Comparison of ENCODE assay signal across 8 mouse cellular contexts in the genomic region with DNA sequence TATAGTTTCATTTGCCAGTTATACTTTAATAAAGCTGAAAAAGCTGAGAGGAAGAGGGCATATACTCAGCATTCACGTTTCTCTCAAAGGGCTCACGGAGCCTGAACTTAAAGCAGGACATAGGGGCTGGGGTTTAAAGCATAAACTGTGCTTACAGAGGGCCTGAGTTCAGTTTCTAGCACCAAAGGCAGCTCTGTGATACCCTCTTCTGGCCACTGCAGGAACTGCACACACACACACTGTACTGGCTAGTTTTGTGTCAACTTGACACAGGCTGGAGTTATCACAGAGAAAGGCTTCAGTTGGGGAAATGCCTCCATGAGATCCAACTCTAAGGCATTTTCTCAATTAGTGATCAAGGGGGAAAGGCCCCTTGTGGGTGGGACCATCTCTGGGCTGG.
A peak's percentile ranks its signal among the peaks of the same experiment; 100 is the strongest.
DNase-seq lines count a peak whose midpoint lies in the region; ATAC-seq and TF ChIP-seq lines count a peak whose summit lies in the region.
"Not testable (repeated sequence)": the region's sequence is repeated elsewhere in the genome, so short reads cannot be mapped to it uniquely, and the experiment has no call there.

No protein-coding gene starts in this region.

- H3K9me3 ChIP-seq in heart, postnatal 0 days (replicated peaks; ENCODE audit: control insufficient read depth, low read length); liver, embryonic 14.5 days (ENCODE audit: control insufficient read depth, low read length); midbrain, postnatal 0 days (ENCODE audit: low read length): not testable (repeated sequence)

- ATAC-seq in Patski; heart, postnatal 0 days (ENCODE audit: insufficient read depth, low read depth); liver, embryonic 14.5 days (ENCODE audit: insufficient read depth); midbrain, postnatal 0 days (ENCODE audit: low FRiP score): not testable (repeated sequence)

- not testable (repeated sequence) for H3K36me3 ChIP-seq in heart, postnatal 0 days (replicated peaks; ENCODE audit: control insufficient read depth, insufficient read depth, low read length); liver, embryonic 14.5 days (replicated peaks; ENCODE audit: control insufficient read depth, insufficient read depth, low read depth); midbrain, postnatal 0 days (ENCODE audit: insufficient read depth, low read length)

- POLR2A ChIA-PET in Patski (lab: Charles Lee), result not testable (repeated sequence)

- in situ Hi-C loops in Patski (cut with MboI; ENCODE audit: low pct_unique_long_range_greater_than_20kb), result not testable (repeated sequence)

- H3K4me3 ChIP-seq in cerebellum, adult 2 months (replicated peaks; ENCODE audit: insufficient read depth, low read depth, low read length); heart, postnatal 0 days (ENCODE audit: low read depth, low read length); liver, embryonic 14.5 days (ENCODE audit: insufficient read depth in 1 of 2, low read depth in 2 of 2, low read length in 2 of 2); midbrain, postnatal 0 days (ENCODE audit: low read depth, low read length): not testable (repeated sequence)

- CTCF ChIA-PET in Patski (lab: Charles Lee), result interaction anchor here (1.3 kb wide), 1 partner anchor 16 kb away, joined by 3 read pairs; no protein-coding TSS in a partner anchor

- peak; percentile 24 for DNase-seq in A20 (ENCODE audit: low read depth, low spot score)
- not testable (repeated sequence) for DNase-seq in Patski (ENCODE audit: low read depth, low spot score); cerebellum, adult 2 months; heart, postnatal 0 days (ENCODE audit: low spot score); liver, embryonic 14.5 days (ENCODE audit: low read depth in 3 of 3, low spot score in 3 of 3); midbrain, postnatal 0 days (ENCODE audit: low spot score)
- peak; percentile 12 for DNase-seq in kidney, postnatal 10 days
- peak; percentile 7 for DNase-seq in thymus, postnatal 25 days

- peak; percentile 44 for TF ChIP-seq CTCF in Patski (IDR thresholded peaks at IDR 0.05)
- peak; percentile 27; the same call in 1 of the 2 replicates for TF ChIP-seq CTCF in cerebellum, adult 2 months (IDR thresholded peaks at IDR 0.05; ENCODE audit: borderline replicate concordance, insufficient read depth, low read depth, low read length)
- peak; percentile 20; the same call in 1 of the 2 replicates for TF ChIP-seq CTCF in heart, postnatal 0 days (IDR thresholded peaks at IDR 0.05; ENCODE audit: low read depth)
- peak; percentile 56 for TF ChIP-seq CTCF in liver, embryonic 14.5 days (IDR thresholded peaks at IDR 0.05; ENCODE audit: low read depth)
- TF ChIP-seq CTCF in midbrain, postnatal 0 days (IDR thresholded peaks at IDR 0.05), result peak; percentile 60

- TF ChIP-seq EP300 in heart, postnatal 0 days (IDR thresholded peaks at IDR 0.05; ENCODE audit: low read depth); liver, embryonic 14.5 days (IDR thresholded peaks at IDR 0.05; ENCODE audit: low read depth): not testable (repeated sequence)

- not testable (repeated sequence) for TF ChIP-seq POLR2A in cerebellum, adult 2 months (IDR thresholded peaks at IDR 0.05; ENCODE audit: borderline replicate concordance, insufficient read depth, low read length)

- peaks cover 19% of the 10 kb centered on the region for H3K27me3 ChIP-seq in Patski
- not testable (repeated sequence) for H3K27me3 ChIP-seq in cerebellum, adult 2 months (ENCODE audit: control insufficient read depth, insufficient read depth, low read length); heart, postnatal 0 days (ENCODE audit: control insufficient read depth, insufficient read depth, low read length); liver, embryonic 14.5 days (ENCODE audit: control insufficient read depth, insufficient read depth, low read length); midbrain, postnatal 0 days (ENCODE audit: insufficient read depth, low read length)

- not testable (repeated sequence) for H3K4me2 ChIP-seq in heart, postnatal 0 days (ENCODE audit: low read depth, low read length); liver, embryonic 14.5 days (ENCODE audit: low read depth); midbrain, postnatal 0 days (ENCODE audit: low read depth, low read length, poor library complexity, severe bottlenecking)

- H3K27ac ChIP-seq in cerebellum, adult 2 months (ENCODE audit: insufficient read depth, low read length); heart, postnatal 0 days (ENCODE audit: low read depth); liver, embryonic 14.5 days; midbrain, postnatal 0 days (ENCODE audit: low read depth, low read length): not testable (repeated sequence)

- not testable (repeated sequence) for H3K9ac ChIP-seq in heart, postnatal 0 days (replicated peaks; ENCODE audit: low read depth, low read length); liver, embryonic 14.5 days (replicated peaks); midbrain, postnatal 0 days (replicated peaks; ENCODE audit: low read length, poor library complexity, severe bottlenecking)

- H3K4me1 ChIP-seq in cerebellum, adult 2 months (ENCODE audit: control insufficient read depth, insufficient read depth, low read length); liver, embryonic 14.5 days (replicated peaks; ENCODE audit: control insufficient read depth in 2 of 2, insufficient read depth in 2 of 2, low read length in 1 of 2); midbrain, postnatal 0 days (ENCODE audit: insufficient read depth, low read length): not testable (repeated sequence)
- H3K4me1 ChIP-seq in heart, postnatal 0 days (ENCODE audit: control insufficient read depth, insufficient read depth), result peaks cover 17% of the 10 kb centered on the region

- WGBS in cerebellum, adult 2 months, result 90% methylated on average over 2 of the region's 2 CpGs
- 91% methylated on average over 2 of the region's 2 CpGs for WGBS in heart, postnatal 0 days
- WGBS in liver, embryonic 14.5 days (ENCODE audit: insufficient replicate concordance), result 49% methylated on average over 2 of the region's 2 CpGs
- WGBS in midbrain, postnatal 0 days, result 94% methylated on average over 2 of the region's 2 CpGs
